Mouse (Mus musculus) E14TG2a.4 (cell line): ENCODE measurements around the gene Phf14.

Source experiments
- CTCF ChIP-seq: conservative IDR thresholded peaks from 2 replicates; pipeline ENCODE4 v1.5.1; 2014; ENCODE audit warnings: low read length
- POU5F1 ChIP-seq: IDR thresholded peaks from 2 replicates; pipeline ENCODE4 v1.6.1; 2014; ENCODE audit warnings: low read length, borderline replicate concordance

DNA sequence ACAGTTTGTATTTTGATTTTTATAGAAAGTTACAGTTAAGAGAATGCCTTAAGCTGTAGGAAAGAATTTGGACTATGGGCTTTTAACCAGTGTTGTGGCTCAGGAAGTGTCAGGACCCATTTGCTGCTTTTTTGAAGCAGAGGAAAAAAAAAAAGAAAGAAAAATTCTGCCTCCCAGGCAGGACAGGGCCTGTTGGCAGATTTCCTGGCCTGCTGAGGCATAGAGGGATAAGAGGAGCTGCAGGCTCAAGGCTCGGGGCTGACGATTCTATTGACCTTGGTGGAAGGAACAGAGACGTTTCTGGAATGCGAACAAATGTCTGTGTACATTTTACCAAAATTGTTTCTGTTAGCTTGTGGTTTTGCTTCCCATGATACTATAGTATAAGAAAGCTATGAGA, 91.0 kb downstream of the Phf14 start:
- TF ChIP-seq CTCF (no peak), POU5F1 (no peak)
